Mouse (Mus musculus) CD8-positive naive resting alpha-beta T cell, adult 2 months (primary cell): ENCODE data around the gene Trp53i13.

ENCODE experiments used
- DNase-seq, 2 experiments: peaks; one replicate each; pipeline ENCODE4 v3.0.0; 2022; ENCODE audit warnings: low read depth in 2 of 2, low spot score in 2 of 2

The Trp53i13 gene

DNA sequence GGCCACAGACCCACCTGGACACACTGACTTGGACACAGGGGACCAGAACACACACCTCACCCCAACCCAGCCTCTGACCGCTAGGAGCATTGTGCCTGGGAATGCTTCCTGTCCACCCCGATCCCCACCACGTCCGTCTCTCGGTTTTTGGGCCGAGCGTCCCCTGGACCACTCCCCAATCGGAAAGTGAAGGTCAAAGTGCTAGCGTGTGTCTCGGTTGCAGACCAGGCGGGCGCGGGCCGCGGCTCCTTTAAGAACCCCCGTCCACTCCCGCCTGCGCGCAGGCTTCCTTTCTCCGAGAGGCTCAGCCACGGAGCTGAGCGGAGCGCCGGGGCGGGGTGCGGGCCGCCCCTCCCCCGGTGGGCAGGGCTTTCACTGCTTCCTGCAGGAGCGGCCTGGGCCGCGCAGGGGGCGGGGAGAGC lies 22.9 kb downstream of the Trp53i13 start:
- peak; percentile 78 to 82 for DNase-seq

GRCm38 (mm10) chr11:77492311-77492871 lies 23.4 kb downstream of the Trp53i13 start:
- DNase-seq, result no peak

DNA sequence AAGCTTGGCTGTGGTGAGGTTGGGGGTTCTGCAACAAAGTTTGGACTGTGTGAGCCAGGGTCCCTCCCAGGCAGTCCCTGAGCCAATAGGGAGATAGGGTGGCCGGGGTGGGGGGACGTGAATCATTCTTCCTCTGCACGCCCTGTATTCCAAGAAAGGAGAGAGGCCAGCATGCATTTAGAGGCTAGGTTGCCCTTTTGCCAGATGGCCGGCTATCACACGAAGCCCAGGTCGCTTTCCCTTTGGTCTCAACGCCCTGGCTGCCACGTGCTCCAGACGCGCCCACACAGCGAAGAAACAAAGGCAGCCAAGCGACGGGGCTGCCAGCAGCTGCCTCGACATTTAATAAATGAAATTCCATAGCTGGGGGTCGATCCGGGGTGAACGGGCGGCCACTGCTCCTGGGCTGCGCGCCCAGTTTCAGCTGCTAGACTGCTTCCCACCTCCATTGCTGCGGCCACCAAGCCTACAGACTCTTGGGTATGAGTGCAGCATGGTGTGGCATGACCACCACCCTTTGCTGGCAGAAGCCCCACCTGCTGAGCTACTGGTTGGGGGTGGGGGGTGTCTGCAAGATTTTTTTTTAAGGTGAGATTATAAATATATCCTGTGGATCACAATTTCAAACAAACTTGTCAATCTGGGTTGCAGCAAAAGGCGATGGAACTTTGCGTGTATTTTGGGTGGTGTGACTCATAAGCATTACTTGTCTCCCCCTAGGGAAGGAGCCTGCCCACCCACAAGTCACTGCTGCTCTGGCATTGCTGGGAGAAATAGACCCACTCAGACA lies 24.1 kb downstream of the Trp53i13 start:
- no peak for DNase-seq

GRCm38 (mm10) chr11:77491123-77491501 lies 24.7 kb downstream of the Trp53i13 start:
- peak; percentile 81 to 86 for DNase-seq

DNA sequence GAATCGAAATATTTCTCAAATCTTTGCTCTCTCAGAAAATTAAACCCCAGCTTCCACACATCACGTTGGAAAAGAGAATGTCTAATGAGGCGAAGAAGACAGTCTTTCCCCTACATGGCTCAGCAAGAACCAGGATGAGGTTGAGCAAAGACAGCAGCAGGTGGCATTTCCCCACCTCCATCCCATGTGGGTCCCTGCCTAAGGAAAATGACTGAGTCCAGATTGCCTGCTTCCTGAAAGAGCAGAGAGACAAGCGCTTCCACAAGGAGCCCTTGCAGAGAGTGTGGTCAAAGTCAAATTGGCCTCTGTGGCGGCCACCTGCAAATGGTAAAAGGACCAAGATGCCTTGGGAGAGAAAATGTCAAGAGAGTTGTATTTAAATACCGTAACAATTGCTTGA lies 25.3 kb downstream of the Trp53i13 start:
- DNase-seq, result no peak

GRCm38 (mm10) chr11:77489591-77490235 lies 26.1 kb downstream of the Trp53i13 start, which contains the start of gene Ankrd13b:
Ankrd13b (minus strand) TSS chr11:77489678.
- DNase-seq, result no peak

DNA sequence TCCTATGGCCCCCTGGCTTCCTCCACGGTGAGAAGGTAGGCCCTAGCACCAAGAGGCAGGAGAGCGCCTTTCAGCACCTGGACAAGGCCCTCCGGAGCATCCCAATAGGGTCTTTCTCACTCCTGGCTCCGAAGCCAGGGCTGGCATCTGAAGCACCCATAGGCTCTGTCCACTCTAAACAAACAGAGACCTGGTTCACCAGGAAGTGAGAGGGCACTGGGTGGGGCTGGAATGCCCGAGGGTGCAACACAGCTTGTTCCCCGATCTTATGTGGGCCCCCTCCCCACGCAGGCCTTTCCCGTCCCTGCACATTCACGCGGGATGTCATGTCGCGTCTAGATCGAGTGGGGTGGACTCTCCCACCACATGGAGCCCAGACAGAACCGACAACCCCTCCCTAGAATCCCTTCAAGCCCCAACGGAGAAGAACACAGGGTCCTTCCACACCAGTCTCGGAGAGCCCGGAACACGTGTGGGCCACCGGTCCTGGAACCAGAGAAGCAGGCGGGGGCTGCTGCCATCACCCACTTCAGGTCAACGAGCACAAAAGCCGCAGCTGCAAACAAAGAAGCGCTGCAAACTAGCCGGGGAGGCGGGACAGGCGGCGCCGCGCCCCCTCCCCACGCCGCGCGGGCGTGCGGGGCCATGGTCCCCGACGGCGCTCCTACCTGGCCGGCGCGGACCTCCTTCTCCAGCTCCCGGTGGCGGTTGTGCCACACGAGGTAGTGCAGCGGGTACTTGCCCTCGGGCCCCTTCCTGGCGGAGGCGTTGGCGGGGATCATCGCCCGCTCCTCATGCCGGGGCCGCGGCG lies 26.8 kb downstream of the Trp53i13 start:
- no peak for DNase-seq

DNA sequence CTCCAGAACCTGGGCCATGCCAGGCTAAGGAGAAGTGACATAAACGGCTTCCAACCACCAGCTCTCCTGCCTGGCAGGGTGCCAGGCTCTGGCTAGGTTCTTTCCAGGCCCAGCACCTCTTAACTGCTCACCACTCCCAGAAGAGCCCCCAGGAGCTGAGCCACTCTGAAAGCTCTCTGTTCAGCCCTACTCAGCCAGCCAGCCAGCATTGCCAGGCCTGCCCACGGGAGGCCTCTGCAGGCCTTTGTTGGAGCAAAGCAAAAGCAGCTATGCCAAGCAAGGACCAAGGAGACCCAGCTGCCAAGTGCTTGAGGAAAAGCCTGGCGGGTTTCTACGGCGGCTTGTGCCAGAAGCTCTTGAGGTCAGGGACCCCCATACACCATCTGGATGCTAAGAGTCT lies 29.0 kb downstream of the Trp53i13 start:
- DNase-seq, result no peak

DNA sequence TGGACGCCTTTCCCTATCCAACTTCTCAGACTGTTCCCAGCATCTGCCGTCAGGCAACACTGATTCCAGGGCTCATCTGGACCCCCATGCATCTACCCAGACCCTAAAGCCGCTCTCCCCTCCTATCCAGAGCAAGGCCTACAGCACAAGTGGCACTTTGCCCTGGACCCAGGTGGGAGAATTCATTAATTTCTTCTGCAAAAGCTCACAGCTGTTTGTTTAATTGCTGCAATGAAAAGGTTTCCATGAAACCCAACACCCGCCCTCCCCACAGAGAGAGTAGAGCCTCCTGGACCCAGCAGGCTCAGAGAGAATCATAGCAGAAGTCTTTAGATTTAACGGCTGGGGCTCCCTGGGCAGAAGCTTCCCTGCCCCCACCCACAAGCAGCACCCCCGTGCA lies 30.6 kb downstream of the Trp53i13 start:
- no peak for DNase-seq

DNA sequence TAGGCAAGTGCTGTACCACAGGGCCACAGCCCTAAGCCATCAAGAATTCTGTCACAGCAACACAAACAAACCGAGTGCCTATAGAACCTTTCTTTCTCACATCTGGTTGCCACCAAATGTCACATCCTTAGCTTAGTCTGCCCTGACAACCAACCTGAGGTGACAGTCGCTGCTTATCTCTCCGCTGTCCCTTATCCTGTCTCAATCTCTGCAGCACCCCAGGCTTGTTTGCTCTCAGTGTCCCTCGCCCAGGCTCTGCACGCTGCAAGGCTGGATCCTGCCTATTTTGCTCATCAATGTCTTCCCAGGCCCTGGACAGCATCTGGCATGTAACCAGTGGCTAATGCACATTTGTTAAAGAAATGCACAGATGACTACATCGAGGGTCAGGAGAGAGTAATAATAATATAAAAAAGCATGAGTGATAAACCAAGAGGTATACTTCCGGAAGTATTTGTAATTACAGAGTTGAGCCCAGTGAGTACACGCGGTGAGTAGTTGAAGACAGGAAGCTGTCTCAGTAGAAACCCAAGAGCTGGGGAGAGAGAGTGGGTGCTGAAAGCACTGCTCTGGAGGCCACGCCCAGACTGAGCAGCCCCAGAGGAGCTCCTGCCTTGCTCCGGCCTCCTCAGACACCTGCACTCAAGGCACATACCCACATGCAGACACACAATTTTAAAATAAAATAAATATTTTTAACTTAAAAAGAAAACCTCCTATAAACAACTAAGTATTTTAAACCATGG lies 32.1 kb downstream of the Trp53i13 start:
- DNase-seq, result peak in 1 of 2 experiments; percentile 47

DNA sequence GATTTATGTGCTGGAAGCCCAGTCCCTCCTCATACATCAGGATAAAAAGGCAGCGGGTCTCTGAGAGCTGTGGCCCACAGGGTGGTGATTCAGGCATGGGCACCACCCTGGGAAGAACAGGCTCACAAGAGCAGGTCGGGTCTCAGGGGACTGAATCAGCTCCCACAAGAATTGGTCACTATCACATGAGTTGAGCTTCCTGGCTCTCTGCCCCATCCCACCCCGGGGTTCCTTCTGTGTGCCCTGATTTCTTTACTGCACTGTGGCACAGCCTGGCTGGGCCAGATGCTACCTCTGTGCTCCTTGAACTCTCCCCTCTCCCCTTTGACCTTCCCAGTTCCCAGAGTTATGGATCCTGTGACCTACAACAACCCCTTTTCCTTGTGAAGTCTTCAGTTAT lies 32.7 kb downstream of the Trp53i13 start:
- DNase-seq, result no peak

GRCm38 (mm10) chr11:77476895-77477294 lies 38.9 kb downstream of the Trp53i13 start:
- no peak for DNase-seq

DNA sequence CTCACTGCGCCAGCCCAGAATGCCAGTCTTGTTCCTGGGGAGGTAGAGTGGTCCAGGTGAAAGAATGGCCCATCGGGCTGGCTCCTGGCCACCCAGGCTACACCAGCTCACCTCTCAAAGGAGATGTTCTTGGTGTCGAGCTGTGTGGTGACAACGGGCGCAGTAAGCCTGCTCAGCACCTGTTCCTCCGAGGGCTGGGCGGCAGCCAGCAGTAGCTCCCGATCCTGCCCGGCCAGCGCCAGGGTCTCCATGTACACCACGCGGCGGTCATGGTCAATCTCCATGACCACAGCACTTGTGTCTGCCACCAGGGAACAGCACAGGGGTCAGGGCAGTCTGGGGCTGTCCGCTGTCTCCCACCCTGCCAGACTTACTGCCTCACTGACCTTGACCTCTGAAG lies 39.6 kb downstream of the Trp53i13 start:
- no peak for DNase-seq

DNA sequence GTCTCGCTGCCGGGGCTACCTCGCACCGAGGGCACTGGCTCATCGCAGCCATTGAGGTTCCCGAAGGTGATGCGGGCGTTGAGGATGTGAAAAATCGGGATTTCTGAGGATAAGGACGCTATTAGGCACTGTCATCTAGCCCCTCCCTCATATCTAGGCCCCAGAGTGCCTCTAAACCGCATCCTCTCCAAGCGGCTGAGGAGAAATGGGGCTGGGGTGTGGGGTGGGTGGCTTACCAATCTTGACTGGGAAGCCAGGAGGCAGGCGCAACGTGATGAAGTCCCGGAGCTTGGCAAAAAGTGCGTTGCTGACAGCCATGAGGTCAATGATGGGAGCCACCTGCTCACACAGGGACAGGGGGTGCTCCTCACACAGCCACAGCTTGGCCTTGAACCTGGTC lies 43.0 kb downstream of the Trp53i13 start:
- DNase-seq, result no peak

- no peak for DNase-seq
Measured at GRCm38 (mm10) chr11:77471407-77471806, 44.4 kb downstream of the Trp53i13 start.

- no peak for DNase-seq
Measured at GRCm38 (mm10) chr11:77468397-77468796, 47.4 kb downstream of the Trp53i13 start.

DNA sequence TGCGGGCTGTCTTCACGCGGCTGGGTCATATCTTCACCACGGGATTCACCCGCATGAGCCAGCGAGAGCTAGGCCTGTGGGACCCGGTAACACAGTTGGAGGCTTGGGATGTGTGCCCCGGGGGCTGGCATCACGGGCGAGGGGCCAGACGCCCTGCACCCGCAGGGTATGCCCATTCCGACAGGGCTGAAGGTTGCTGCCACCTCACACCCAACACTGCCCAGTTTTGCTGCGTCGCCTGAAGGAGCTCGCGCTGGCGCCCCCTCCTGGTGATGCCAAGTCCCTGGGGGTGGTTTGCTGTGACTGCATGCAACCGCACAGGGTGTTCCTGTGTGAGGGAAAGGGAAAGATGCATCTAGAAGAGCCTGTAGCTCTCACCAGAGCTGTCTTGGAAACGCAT lies 48.0 kb downstream of the Trp53i13 start:
- peak; percentile 76 to 85 for DNase-seq

- DNase-seq, result peak; percentile 77 to 85
Measured at GRCm38 (mm10) chr11:77467157-77467556, 48.6 kb downstream of the Trp53i13 start.

GRCm38 (mm10) chr11:77466544-77466943 lies 49.2 kb downstream of the Trp53i13 start:
- no peak for DNase-seq

GRCm38 (mm10) chr11:77465111-77465510 lies 50.7 kb downstream of the Trp53i13 start:
- DNase-seq, result no peak

- no peak for DNase-seq
Measured at GRCm38 (mm10) chr11:77464684-77465083, 51.1 kb downstream of the Trp53i13 start.
